Mouse (Mus musculus) Patski (cell line): ENCODE measurements around the gene Ctbp1. TPM values are rescaled to one million over a fixed set of nuclear protein-coding genes. Genes with fewer than 3 reads are reported as not detected.

Experiments used
- ATAC-seq: fragments of 100-300 bp; one replicate; pipeline ENCODE4 v1.8.0; 2021
- CTCF ChIA-PET: fragments of 350-600 bp; sonication (Branson Sonifier 250); formaldehyde crosslinking; loops from one replicate; lab custom pipeline; 2022; ENCODE audit warnings: inconsistent platforms; lab: Charles Lee
- POLR2A ChIA-PET: fragments of 350-600 bp; sonication (Branson Sonifier 250); formaldehyde crosslinking; loops from one replicate; lab custom pipeline; 2022; ENCODE audit warnings: antibody characterized with exemption, inconsistent platforms; lab: Charles Lee
- DNase-seq: peaks from one replicate; pipeline ENCODE4 v3.0.0-alpha.2; 2011; ENCODE audit warnings: low read depth, low spot score
- H3K27me3 ChIP-seq: fragments of 371-371 bp; one replicate; pipeline ENCODE4 v1.5.1; 2021
- CTCF ChIP-seq: fragments of 100-300 bp; IDR thresholded peaks from one replicate; pipeline ENCODE4 v1.5.1; 2021
- in situ Hi-C: fragments of 300-500 bp; cut with MboI; formaldehyde crosslinking; loops from 3 replicates; pipeline ENCODE4 v1.11.1; 2018; ENCODE audit warnings: low pct_unique_long_range_greater_than_20kb, mixed read lengths
- polyA plus RNA-seq: library from polyadenylated mRNA; unstranded; gene quantifications from one replicate; pipeline ENCODE4 v1.2.3, GENCODE M21; 2021

The Ctbp1 gene
- polyA plus RNA-seq, 1 experiment from 2014 or later, result 212 TPM

GRCm38 (mm10) chr5:33228428-33228827, 46.4 kb downstream of the Ctbp1 start:
- DNase-seq (no peak), ATAC-seq (no peak)
- in situ Hi-C loops, result no loop called here
- H3K27me3 ChIP-seq, result no peaks in the 10 kb centered on the region
- POLR2A ChIA-PET, result interaction anchor here (0.9 kb wide), 1 partner anchor 9 kb away, joined by 4 read pairs; no protein-coding TSS in a partner anchor
- CTCF ChIA-PET, result interaction anchor here (1.0 to 2.3 kb wide), 4 partner anchors 9 to 85 kb away, joined by 3 to 14 read pairs (median 4); partner anchors contain the start of gene Spon2
- TF ChIP-seq CTCF, result no peak

GRCm38 (mm10) chr5:33225673-33226072, 49.1 kb downstream of the Ctbp1 start:
- in situ Hi-C loops, result no loop called here
- POLR2A ChIA-PET, result no interaction called here
- TF ChIP-seq CTCF, result no peak
- DNase-seq (no peak), ATAC-seq (no peak)
- no peaks in the 10 kb centered on the region for H3K27me3 ChIP-seq
- CTCF ChIA-PET, result interaction anchor here (0.9 to 1.8 kb wide), 3 partner anchors 10 to 192 kb away, joined by 3 to 7 read pairs (median 4); no protein-coding TSS in a partner anchor

- DNase-seq (no peak), ATAC-seq (no peak)
- CTCF ChIA-PET, result interaction anchor here (0.7 to 1.8 kb wide), 5 partner anchors 8 to 46 kb away, joined by 3 to 7 read pairs (median 3); no protein-coding TSS in a partner anchor
- TF ChIP-seq CTCF, result no peak
- in situ Hi-C loops, result no loop called here
- POLR2A ChIA-PET, result interaction anchor here (0.9 kb wide), 1 partner anchor 8 kb away, joined by 3 read pairs; no protein-coding TSS in a partner anchor
- no peaks in the 10 kb centered on the region for H3K27me3 ChIP-seq
Observed at GRCm38 (mm10) chr5:33224491-33224890, 50.3 kb downstream of the Ctbp1 start.

GRCm38 (mm10) chr5:33222841-33223744, 51.7 kb downstream of the Ctbp1 start:
- no peak for ATAC-seq
- POLR2A ChIA-PET, result no interaction called here
- in situ Hi-C loops, result no loop called here
- H3K27me3 ChIP-seq, result no peaks in the 10 kb centered on the region
- no peak for TF ChIP-seq CTCF
- DNase-seq, result no peak
- CTCF ChIA-PET, result interaction anchor here (1.3 kb wide), 1 partner anchor 10 kb away, joined by 4 read pairs; no protein-coding TSS in a partner anchor

- POLR2A ChIA-PET, result no interaction called here
- in situ Hi-C loops, result no loop called here
- H3K27me3 ChIP-seq, result no peaks in the 10 kb centered on the region
- no peak for DNase-seq
- TF ChIP-seq CTCF, result no peak
- CTCF ChIA-PET, result no interaction called here
- no peak for ATAC-seq
Observed at GRCm38 (mm10) chr5:33222389-33222788, 52.4 kb downstream of the Ctbp1 start.

GRCm38 (mm10) chr5:33220350-33221044, 54.3 kb downstream of the Ctbp1 start:
- in situ Hi-C loops, result no loop called here
- DNase-seq (no peak), ATAC-seq (no peak)
- ChIA-PET POLR2A (no interaction called here), CTCF (interaction anchor here (1.5 to 3.4 kb wide), 3 partner anchors 9 to 41 kb away, joined by 3 to 14 read pairs (median 3); no protein-coding TSS in a partner anchor)
- no peaks in the 10 kb centered on the region for H3K27me3 ChIP-seq
- no peak for TF ChIP-seq CTCF

- CTCF ChIA-PET, result interaction anchor here (1.0 to 3.4 kb wide), 6 partner anchors 10 to 51 kb away, joined by 3 to 14 read pairs (median 4); no protein-coding TSS in a partner anchor
- TF ChIP-seq CTCF, result no peak
- no peak for DNase-seq
- POLR2A ChIA-PET, result interaction anchor here (0.9 to 1.0 kb wide), 3 partner anchors 9 to 48 kb away, joined by 3 to 4 read pairs (median 3); no protein-coding TSS in a partner anchor
- in situ Hi-C loops, result no loop called here
- no peak for ATAC-seq
- H3K27me3 ChIP-seq, result no peaks in the 10 kb centered on the region
Observed at GRCm38 (mm10) chr5:33219831-33220230, 55.0 kb downstream of the Ctbp1 start.

- POLR2A ChIA-PET, result interaction anchor here (0.9 to 1.0 kb wide), 3 partner anchors 10 to 49 kb away, joined by 3 to 4 read pairs (median 3); no protein-coding TSS in a partner anchor
- DNase-seq (no peak), ATAC-seq (peak; percentile 17)
- CTCF ChIA-PET, result interaction anchor here (1.0 to 3.4 kb wide), 8 partner anchors 10 to 52 kb away, joined by 3 to 14 read pairs (median 4); no protein-coding TSS in a partner anchor
- in situ Hi-C loops, result no loop called here
- no peaks in the 10 kb centered on the region for H3K27me3 ChIP-seq
- TF ChIP-seq CTCF, result no peak
Observed at GRCm38 (mm10) chr5:33218746-33219449, 55.9 kb downstream of the Ctbp1 start.

- H3K27me3 ChIP-seq, result no peaks in the 10 kb centered on the region
- POLR2A ChIA-PET, result no interaction called here
- DNase-seq, result no peak
- TF ChIP-seq CTCF, result no peak
- in situ Hi-C loops, result no loop called here
- no peak for ATAC-seq
- CTCF ChIA-PET, result interaction anchor here (0.7 to 3.4 kb wide), 8 partner anchors 10 to 51 kb away, joined by 3 to 14 read pairs (median 4); no protein-coding TSS in a partner anchor
Observed at GRCm38 (mm10) chr5:33218081-33218480, 56.7 kb downstream of the Ctbp1 start, which contains the start of gene Spon2. Gene Spon2, minus strand, starts transcription at chr5:33218455.
